Mouse (Mus musculus) cerebellum, adult 9-11 months (tissue): ENCODE results near the gene Gm2016.
"Not testable (repeated sequence)": the region's sequence is repeated elsewhere in the genome, so short reads cannot be mapped to it uniquely, and the experiment has no call there.

Source experiments
- DNase-seq: peaks from one replicate; pipeline ENCODE4 v3.0.0; 2022

The Gm2016 gene

DNA sequence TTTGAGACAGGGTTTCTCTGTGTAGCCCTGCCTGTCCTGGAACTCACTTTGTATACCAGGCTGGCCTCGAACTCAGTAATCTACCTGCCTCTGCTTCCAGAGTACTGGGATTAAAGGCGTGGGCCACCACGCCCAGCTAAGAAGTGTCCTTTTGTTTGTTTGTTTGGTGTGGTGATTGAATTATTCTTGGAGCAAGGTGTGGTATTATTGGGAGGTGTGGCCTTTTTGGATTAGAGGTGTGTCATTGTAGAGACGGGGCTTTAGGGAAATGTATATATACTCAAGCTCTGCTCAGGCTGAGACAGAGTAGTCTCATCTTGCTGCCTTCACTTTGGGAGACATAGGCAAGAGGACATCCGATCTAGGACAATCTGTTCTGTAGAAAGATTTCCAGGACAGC lies at the start of gene Gm2016:
Gene Gm2016, plus strand, starts transcription at position 301 of the 400 bp plus-strand sequence.
- DNase-seq = not testable (repeated sequence)

- DNase-seq = not testable (repeated sequence)
These were observed 31.6 kb upstream of the Gm2016 start, which contains the start of gene Gm2001 for GRCm38 (mm10) chr12:87842239-87842638. TSS of gene Gm2001 (minus strand) at chr12:87842339.

DNA sequence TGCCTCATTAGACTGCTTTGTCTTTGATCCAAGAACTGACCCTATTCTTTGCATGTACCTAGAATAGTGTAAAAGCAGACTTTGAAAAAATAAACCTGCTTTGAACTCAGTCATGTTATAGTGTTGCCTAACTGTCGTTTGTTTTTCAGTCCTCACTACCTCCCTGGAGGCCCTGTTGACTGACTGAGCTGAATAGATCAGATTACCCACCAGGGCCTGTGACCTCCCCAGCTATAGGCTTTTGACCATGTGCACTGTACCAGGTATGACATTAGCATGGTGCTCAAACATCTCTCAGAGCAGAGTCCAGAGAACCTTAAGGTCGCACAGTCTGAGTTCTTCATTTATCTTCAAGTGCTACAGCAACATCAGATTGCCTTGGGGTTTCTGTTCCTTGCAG lies 23.2 kb upstream of the Gm2016 start:
- DNase-seq = not testable (repeated sequence)

DNA sequence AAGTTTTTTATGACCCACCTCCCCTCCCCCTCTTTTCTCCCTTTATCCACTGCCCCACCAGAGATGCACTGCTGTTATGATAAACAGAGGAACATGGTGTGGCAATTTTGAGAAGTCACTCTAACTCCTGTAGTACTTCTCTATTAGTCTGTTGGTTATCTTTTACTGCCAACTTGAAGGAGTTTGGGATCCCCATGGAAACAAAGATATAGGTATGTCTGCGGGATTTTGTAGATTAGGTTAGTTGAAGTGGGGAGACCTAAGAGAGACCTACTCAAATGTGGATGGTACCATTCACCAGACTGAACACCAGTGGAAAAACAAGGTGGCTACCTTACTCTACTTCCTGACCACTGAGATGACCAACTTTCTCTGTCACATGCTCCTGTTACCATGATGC lies 17.8 kb upstream of the Gm2016 start:
- not testable (repeated sequence) for DNase-seq

DNA sequence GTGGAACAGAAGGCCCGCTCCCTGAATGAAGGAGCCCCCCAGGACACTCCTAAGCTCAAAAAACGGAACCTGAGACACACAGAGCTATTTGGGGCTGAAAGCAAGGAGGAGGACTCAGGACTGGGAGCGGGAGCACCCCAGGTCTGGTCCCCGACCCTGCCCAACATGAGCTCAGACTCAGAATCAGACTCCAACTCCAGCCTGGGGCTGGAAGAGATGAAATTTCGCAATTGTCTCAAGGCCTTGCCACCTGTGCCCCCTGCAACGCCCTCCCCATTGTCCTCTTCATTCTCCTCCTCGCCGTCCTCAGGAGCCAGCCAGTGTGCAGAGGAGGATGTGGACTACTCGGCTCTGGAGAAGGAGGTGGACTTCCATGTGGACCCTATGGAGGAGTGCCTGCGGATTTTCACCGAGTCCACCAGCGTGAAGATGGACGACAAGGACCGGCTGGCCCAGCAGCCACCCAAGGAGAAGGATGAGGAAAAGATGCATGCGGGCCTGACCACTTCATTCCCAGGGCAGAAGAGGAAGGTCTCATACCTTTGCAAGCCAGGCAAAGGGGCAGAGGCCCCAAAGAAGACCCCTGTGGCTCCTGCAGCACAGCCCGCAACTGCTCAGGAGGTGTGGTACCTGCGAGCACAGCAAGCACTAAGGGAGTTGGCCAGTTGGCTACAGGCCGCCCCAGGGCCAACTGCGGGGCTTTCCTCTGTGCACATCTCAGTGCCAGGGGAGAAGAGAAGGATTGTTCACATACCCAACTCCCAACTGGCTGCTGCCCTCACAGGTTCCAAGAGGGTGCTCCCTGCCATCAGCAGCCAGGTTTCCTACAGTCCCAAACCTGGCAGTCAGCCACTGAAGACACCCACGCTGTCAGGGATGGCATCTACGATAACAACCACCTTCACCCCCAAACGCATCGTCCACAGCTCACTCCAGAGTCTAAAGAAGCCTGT lies 11.9 kb upstream of the Gm2016 start:
- DNase-seq = not testable (repeated sequence)

- not testable (repeated sequence) for DNase-seq
These were observed 10.2 kb upstream of the Gm2016 start for GRCm38 (mm10) chr12:87863638-87864037.

GRCm38 (mm10) chr12:87864048-87864447 lies 9.8 kb upstream of the Gm2016 start:
- DNase-seq = not testable (repeated sequence)

DNA sequence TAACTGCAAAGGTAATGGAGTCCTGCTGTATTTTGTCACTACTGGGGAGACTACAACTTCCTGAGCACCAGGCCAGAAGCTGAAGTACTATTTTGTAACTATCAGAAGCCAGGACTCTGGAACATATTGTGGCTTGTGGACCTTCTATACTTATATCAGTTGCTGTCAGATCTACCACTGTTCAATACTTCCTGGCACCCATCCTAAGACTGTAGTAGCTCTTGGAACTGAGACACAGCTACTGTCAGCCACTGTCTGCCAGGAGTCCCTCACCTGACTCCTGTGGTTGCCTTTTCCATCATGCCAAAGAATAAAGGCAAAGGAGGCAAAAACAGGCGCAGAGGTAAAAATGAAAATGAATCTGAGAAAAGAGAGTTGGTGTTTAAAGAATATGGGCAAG lies 21.2 kb downstream of the Gm2016 start, which contains the start of gene Gm2022:
Gene Gm2022, plus strand, starts transcription at position 301 of the 400 bp plus-strand sequence.
- DNase-seq = not testable (repeated sequence)

DNA sequence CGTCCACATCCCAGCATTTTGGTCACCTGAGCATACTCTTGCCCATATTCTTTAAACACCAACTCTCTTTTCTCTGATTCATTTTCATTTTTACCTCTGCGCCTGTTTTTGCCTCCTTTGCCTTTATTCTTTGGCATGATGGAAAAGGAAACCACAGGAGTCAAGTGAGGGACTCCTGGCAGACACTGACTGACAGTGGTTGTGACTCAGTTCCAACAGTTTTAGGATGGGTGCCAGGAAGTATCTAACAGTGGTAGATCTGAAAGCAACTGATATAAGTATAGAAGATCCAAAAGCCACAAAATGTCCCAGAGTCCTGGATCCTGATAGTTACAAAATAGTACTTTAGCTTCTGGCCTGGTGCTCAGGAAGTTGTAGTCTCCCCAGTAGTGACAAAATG lies 45.8 kb downstream of the Gm2016 start, which contains the start of gene Gm2035:
Gene Gm2035, minus strand, starts transcription at position 137 of the 400 bp plus-strand sequence.
- not testable (repeated sequence) for DNase-seq
